ENCODE assay signal across 22 mouse cellular contexts in genomic region chr13:31349671-31350070, GRCm38 (mm10).
DNase-seq lines count a peak whose midpoint lies in the region; ATAC-seq and TF ChIP-seq lines count a peak whose summit lies in the region.
"Had no signal": no experiment of that assay in that cellular context is flagged by ENCODE, and none has a peak within 500 bp of the region (broad histone marks: within the 10 kb centered on the region; RNA-seq: fewer than 3 reads in every experiment).

No protein-coding gene starts in this region.

- H3K4me3 ChIP-seq in lung, postnatal 0 days (ENCODE audit: low read depth, low read length) = no peak overlapping the region
- H3K4me3 ChIP-seq in embryonic facial prominence, embryonic 14.5 days (ENCODE audit: low read depth, low read length) = no peak overlapping the region
- H3K4me3 ChIP-seq in intestine, embryonic 15.5 days (replicated peaks) = no peak overlapping the region
- H3K4me3 ChIP-seq: embryonic facial prominence, embryonic 12.5 days; forebrain, embryonic 15.5 days; heart, embryonic 10.5 days; hindbrain, embryonic 13.5 days had no signal

- H3K9me3 ChIP-seq in lung, postnatal 0 days (ENCODE audit: low read length) = no peaks in the 10 kb centered on the region
- no peaks in the 10 kb centered on the region for H3K9me3 ChIP-seq in embryonic facial prominence, embryonic 14.5 days (ENCODE audit: control insufficient read depth, low read length)
- H3K9me3 ChIP-seq in intestine, embryonic 15.5 days = no peaks in the 10 kb centered on the region
- H3K9me3 ChIP-seq: embryonic facial prominence, embryonic 12.5 days; forebrain, embryonic 15.5 days; heart, embryonic 10.5 days; hindbrain, embryonic 13.5 days had no signal

- H3K4me2 ChIP-seq in lung, postnatal 0 days (replicated peaks; ENCODE audit: low read depth, low read length) = no peak overlapping the region
- H3K4me2 ChIP-seq in embryonic facial prominence, embryonic 14.5 days (ENCODE audit: low read depth, low read length) = no peak overlapping the region
- no peak overlapping the region for H3K4me2 ChIP-seq in intestine, embryonic 15.5 days (replicated peaks)
- H3K4me2 ChIP-seq: embryonic facial prominence, embryonic 12.5 days; forebrain, embryonic 15.5 days; hindbrain, embryonic 13.5 days had no signal

- H3K9ac ChIP-seq in lung, postnatal 0 days (replicated peaks; ENCODE audit: low read depth) = no peak overlapping the region
- H3K9ac ChIP-seq in embryonic facial prominence, embryonic 14.5 days (ENCODE audit: low read depth, low read length) = no peak overlapping the region
- H3K9ac ChIP-seq in intestine, embryonic 15.5 days = no peak overlapping the region
- H3K9ac ChIP-seq: embryonic facial prominence, embryonic 12.5 days; forebrain, embryonic 15.5 days; hindbrain, embryonic 13.5 days had no signal

- WGBS in lung, postnatal 0 days = 63% methylated on average over 2 of the region's 2 CpGs
- WGBS in embryonic facial prominence, embryonic 14.5 days = 29% methylated on average over 2 of the region's 2 CpGs
- 47% methylated on average over 2 of the region's 2 CpGs for WGBS in intestine, embryonic 15.5 days

- no peaks in the 10 kb centered on the region for H3K4me1 ChIP-seq in lung, postnatal 0 days (ENCODE audit: insufficient read depth, low read depth, low read length)
- H3K4me1 ChIP-seq in embryonic facial prominence, embryonic 14.5 days (ENCODE audit: control insufficient read depth, insufficient read depth, low read length) = no peaks in the 10 kb centered on the region
- H3K4me1 ChIP-seq in intestine, embryonic 15.5 days (replicated peaks) = no peaks in the 10 kb centered on the region
- H3K4me1 ChIP-seq: embryonic facial prominence, embryonic 12.5 days; forebrain, embryonic 15.5 days; hindbrain, embryonic 13.5 days had no signal

- TF ChIP-seq EP300 in lung, postnatal 0 days (IDR thresholded peaks at IDR 0.05) = no peak

- peak; percentile 29 for DNase-seq in lung, postnatal 0 days (ENCODE audit: low spot score)
- no peak for DNase-seq in lung, postnatal 4 days
- peak; percentile 25 for DNase-seq in embryonic facial prominence, embryonic 14.5 days (ENCODE audit: low spot score)
- DNase-seq in spleen, postnatal 10 days (ENCODE audit: low spot score in 2 of 2) = no peak
- no peak for DNase-seq in natural killer cell, adult 2 months (ENCODE audit: low spot score in 2 of 2)
- DNase-seq: adrenal gland, adult 2 months; adrenal gland, postnatal 25 days; cerebellum, adult 18-20 months; cerebellum, adult 9-11 months; cerebellum, postnatal 36 days; gastrocnemius, postnatal 36 days; heart, adult 18-20 months; heart, postnatal 10 days; heart, postnatal 4 days had no signal

- H3K36me3 ChIP-seq in lung, postnatal 0 days (ENCODE audit: insufficient read depth, low read length) = no peaks in the 10 kb centered on the region
- no peaks in the 10 kb centered on the region for H3K36me3 ChIP-seq in embryonic facial prominence, embryonic 14.5 days (ENCODE audit: control insufficient read depth, insufficient read depth, low read length)
- no peaks in the 10 kb centered on the region for H3K36me3 ChIP-seq in intestine, embryonic 15.5 days
- H3K36me3 ChIP-seq: embryonic facial prominence, embryonic 12.5 days; forebrain, embryonic 15.5 days; heart, embryonic 10.5 days; hindbrain, embryonic 13.5 days had no signal

- H3K27me3 ChIP-seq in lung, postnatal 0 days (replicated peaks; ENCODE audit: insufficient read depth, low read length) = no peaks in the 10 kb centered on the region
- no peaks in the 10 kb centered on the region for H3K27me3 ChIP-seq in embryonic facial prominence, embryonic 14.5 days (replicated peaks; ENCODE audit: control insufficient read depth, insufficient read depth, low read length)
- no peaks in the 10 kb centered on the region for H3K27me3 ChIP-seq in intestine, embryonic 15.5 days (replicated peaks)
- H3K27me3 ChIP-seq: CH12.LX; embryonic facial prominence, embryonic 12.5 days; forebrain, embryonic 15.5 days; hindbrain, embryonic 13.5 days had no signal

- TF ChIP-seq CTCF in lung, postnatal 0 days (IDR thresholded peaks at IDR 0.05) = no peak

- no peak overlapping the region for H3K27ac ChIP-seq in lung, postnatal 0 days (ENCODE audit: low read length)
- no peak overlapping the region for H3K27ac ChIP-seq in embryonic facial prominence, embryonic 14.5 days (replicated peaks; ENCODE audit: low read depth, low read length)
- no peak overlapping the region for H3K27ac ChIP-seq in intestine, embryonic 15.5 days
- H3K27ac ChIP-seq: embryonic facial prominence, embryonic 12.5 days; forebrain, embryonic 15.5 days; heart, embryonic 10.5 days; hindbrain, embryonic 13.5 days; hindbrain, postnatal 0 days had no signal

- ATAC-seq in lung, postnatal 0 days = no peak
- peak; percentile 37 for ATAC-seq in embryonic facial prominence, embryonic 14.5 days (ENCODE audit: low read depth)
- peak; percentile 66 for ATAC-seq in intestine, embryonic 15.5 days
- ATAC-seq in megakaryocyte progenitor cell, adult 5-6 weeks (replicated peaks; ENCODE audit: poor library complexity) = peak; percentile 59
- ATAC-seq: forebrain, embryonic 15.5 days; hindbrain, postnatal 0 days had no signal

Comparison
In these comparisons a context has a peak if more than half of its experiments do, and no peak if none do; other contexts are left out.
1. DNase-seq: peak in lung, postnatal 0 days (single experiment) and embryonic facial prominence, embryonic 14.5 days (single experiment); none in lung, postnatal 4 days (0 of 2), spleen, postnatal 10 days (0 of 2) and natural killer cell, adult 2 months (0 of 2).